Mouse (Mus musculus) forebrain, postnatal 0 days (tissue): ENCODE results near the gene Sytl3. TPM values are rescaled to one million over a fixed set of nuclear protein-coding genes. Genes with fewer than 3 reads are reported as not detected.
"Not testable (repeated sequence)": the region's sequence is repeated elsewhere in the genome, so short reads cannot be mapped to it uniquely, and the experiment has no call there.

Experiments used
- ATAC-seq: fragments of 200-750 bp; cut with Nextera tagmentation; 2 replicates; pipeline ENCODE4 v1.8.0; 2017; ENCODE audit warnings: mild to moderate bottlenecking, moderate library complexity
- DNase-seq: peaks from one replicate; pipeline ENCODE4 v3.0.0-alpha.2; 2015
- H3K27ac ChIP-seq: fragments of 300-500 bp; sonication (generic); 2 replicates; pipeline ENCODE4 v1.5.1; 2014; ENCODE audit warnings: low read depth, mild to moderate bottlenecking, antibody characterized with exemption, low read length, moderate library complexity, mixed read lengths
- H3K27me3 ChIP-seq: fragments of 300-500 bp; sonication (generic); 2 replicates; pipeline ENCODE4 v1.6.1; 2014; ENCODE audit warnings: mild to moderate bottlenecking, low read length, mixed read lengths; ENCODE audit not compliant: insufficient read depth
- H3K36me3 ChIP-seq: fragments of 300-500 bp; sonication (generic); 2 replicates; pipeline ENCODE4 v1.6.1; 2014; ENCODE audit warnings: mild to moderate bottlenecking, moderate library complexity; ENCODE audit not compliant: insufficient read depth
- H3K4me1 ChIP-seq: fragments of 300-500 bp; sonication (generic); 2 replicates; pipeline ENCODE4 v1.6.1; 2014; ENCODE audit warnings: antibody characterized with exemption; ENCODE audit not compliant: insufficient read depth
- H3K4me2 ChIP-seq: fragments of 300-500 bp; sonication (generic); 2 replicates; pipeline ENCODE4 v1.6.1; 2014; ENCODE audit warnings: low read depth, mild to moderate bottlenecking, moderate library complexity
- H3K4me3 ChIP-seq: fragments of 300-500 bp; sonication (generic); 2 replicates; pipeline ENCODE4 v1.5.1; 2014; ENCODE audit warnings: low read depth, low read length, mixed read lengths
- H3K9ac ChIP-seq: fragments of 300-500 bp; sonication (generic); 2 replicates; pipeline ENCODE4 v1.6.1; 2014; ENCODE audit warnings: mild to moderate bottlenecking
- H3K9me3 ChIP-seq: fragments of 300-500 bp; sonication (generic); 2 replicates; pipeline ENCODE4 v1.6.1; 2016; ENCODE audit warnings: low read length
- WGBS: fragments of 180-500 bp; shearing (Covaris S2); extraction: QIAGEN DNeasy Blood & Tissue Kit; methylation state at CpG from one replicate; pipeline ENCODE4 v1.1.7; 2014; 5-methylcytosine and 5-hydroxymethylcytosine counted together
- polyA plus RNA-seq: library from polyadenylated mRNA; unstranded; fragments of >200 nt; fragmentation: Nextera tagmentation; extraction: Ambion mirVana; gene quantifications from 2 replicates; pipeline ENCODE4 v1.2.1, GENCODE M21; 2015
- total RNA-seq: library from RNA; depleted of rRNA; stranded (reverse); fragments of >200 nt; gene quantifications from 2 replicates; pipeline ENCODE4 v1.2.3, GENCODE M21; 2014; rRNA removed

Sytl3 gene
- total RNA-seq, result 0.81 TPM in 1 of 2 replicates, not detected in the other
- polyA plus RNA-seq, result 0.21 and 0.47 TPM in 2 replicates

GRCm38 (mm10) chr17:6658801-6659200 lies at the start of gene Sytl3:
Gene Sytl3, plus strand, starts transcription at chr17:6659093.
- H3K36me3 ChIP-seq, DNase-seq, ATAC-seq, H3K27me3 ChIP-seq, H3K4me3 ChIP-seq, H3K27ac ChIP-seq, H3K4me1 ChIP-seq, H3K4me2 ChIP-seq, H3K9me3 ChIP-seq, H3K9ac ChIP-seq: not testable (repeated sequence)
- 87% methylated on average over 3 of the region's 7 CpGs for WGBS

GRCm38 (mm10) chr17:6613524-6613923 lies 45.4 kb upstream of the Sytl3 start:
- not testable (repeated sequence) for H3K4me2 ChIP-seq, H3K36me3 ChIP-seq, DNase-seq, H3K9ac ChIP-seq, H3K4me3 ChIP-seq, H3K4me1 ChIP-seq, H3K9me3 ChIP-seq, H3K27ac ChIP-seq, H3K27me3 ChIP-seq, ATAC-seq
- 85% methylated on average over 11 of the region's 14 CpGs for WGBS

- H3K9me3 ChIP-seq, H3K4me3 ChIP-seq, H3K4me1 ChIP-seq, H3K9ac ChIP-seq, H3K36me3 ChIP-seq, H3K4me2 ChIP-seq, H3K27ac ChIP-seq, ATAC-seq, H3K27me3 ChIP-seq, DNase-seq: not testable (repeated sequence)
- WGBS, result 93% methylated on average over 4 of the region's 9 CpGs
Observed at GRCm38 (mm10) chr17:6614316-6614715, 44.6 kb upstream of the Sytl3 start.

GRCm38 (mm10) chr17:6616731-6617130 lies 42.2 kb upstream of the Sytl3 start:
- H3K9me3 ChIP-seq, H3K9ac ChIP-seq, DNase-seq, H3K4me1 ChIP-seq, H3K27me3 ChIP-seq, H3K4me3 ChIP-seq, H3K36me3 ChIP-seq, ATAC-seq, H3K27ac ChIP-seq, H3K4me2 ChIP-seq: not testable (repeated sequence)
- 98% methylated on average over 9 of the region's 9 CpGs for WGBS

- not testable (repeated sequence) for H3K36me3 ChIP-seq, H3K9ac ChIP-seq, DNase-seq, H3K27me3 ChIP-seq, H3K4me3 ChIP-seq, H3K9me3 ChIP-seq, H3K4me2 ChIP-seq, ATAC-seq, H3K4me1 ChIP-seq, H3K27ac ChIP-seq
- 82% methylated on average over 6 of the region's 13 CpGs for WGBS
Observed at GRCm38 (mm10) chr17:6617689-6618400, 41.0 kb upstream of the Sytl3 start.

GRCm38 (mm10) chr17:6619271-6619670 lies 39.6 kb upstream of the Sytl3 start:
- not testable (repeated sequence) for ATAC-seq, DNase-seq

GRCm38 (mm10) chr17:6620035-6620434 lies 38.9 kb upstream of the Sytl3 start:
- not testable (repeated sequence) for H3K9ac ChIP-seq, H3K9me3 ChIP-seq, H3K4me2 ChIP-seq, H3K4me1 ChIP-seq, H3K4me3 ChIP-seq, H3K27ac ChIP-seq, H3K36me3 ChIP-seq, H3K27me3 ChIP-seq
- peak; percentile 0 for DNase-seq
- WGBS, result 71% methylated on average over 5 of the region's 6 CpGs
- peak; percentile 56; the same call in 1 of the 2 replicates for ATAC-seq

More at GRCm38 (mm10) chr17:6619271-6619670, 39.6 kb upstream of the Sytl3 start:
- H3K9me3 ChIP-seq, H3K27me3 ChIP-seq, H3K4me3 ChIP-seq, H3K27ac ChIP-seq, H3K4me2 ChIP-seq, H3K9ac ChIP-seq, H3K4me1 ChIP-seq, H3K36me3 ChIP-seq: not testable (repeated sequence)
- WGBS, result 94% methylated on average over 5 of the region's 5 CpGs

GRCm38 (mm10) chr17:6620730-6621451 lies 38.0 kb upstream of the Sytl3 start:
- not testable (repeated sequence) for H3K9ac ChIP-seq, H3K4me2 ChIP-seq, H3K36me3 ChIP-seq, DNase-seq, H3K27me3 ChIP-seq, H3K4me1 ChIP-seq, H3K4me3 ChIP-seq, H3K9me3 ChIP-seq, H3K27ac ChIP-seq
- 80% methylated on average over 18 of the region's 20 CpGs for WGBS
- 0 out of 2 replicates have a peak, but pooled peaks have one; percentile 28 for ATAC-seq

- H3K9ac ChIP-seq, H3K36me3 ChIP-seq, H3K27ac ChIP-seq, H3K4me1 ChIP-seq, DNase-seq, H3K9me3 ChIP-seq, H3K4me3 ChIP-seq, ATAC-seq, H3K27me3 ChIP-seq, H3K4me2 ChIP-seq: not testable (repeated sequence)
- 92% methylated on average over 11 of the region's 12 CpGs for WGBS
Observed at GRCm38 (mm10) chr17:6621976-6622375, 36.9 kb upstream of the Sytl3 start.

- WGBS, result 55% methylated on average over 1 of the region's 6 CpGs
- not testable (repeated sequence) for H3K36me3 ChIP-seq, H3K9ac ChIP-seq, H3K9me3 ChIP-seq, H3K27ac ChIP-seq, H3K4me2 ChIP-seq, DNase-seq, H3K4me3 ChIP-seq, H3K27me3 ChIP-seq, H3K4me1 ChIP-seq
- ATAC-seq, result 0 out of 2 replicates have a peak, but pooled peaks have one; percentile 14
Observed at GRCm38 (mm10) chr17:6624926-6625558, 33.9 kb upstream of the Sytl3 start.
